1 mouse cellular context compared by ENCODE assay signal in the genomic region with DNA sequence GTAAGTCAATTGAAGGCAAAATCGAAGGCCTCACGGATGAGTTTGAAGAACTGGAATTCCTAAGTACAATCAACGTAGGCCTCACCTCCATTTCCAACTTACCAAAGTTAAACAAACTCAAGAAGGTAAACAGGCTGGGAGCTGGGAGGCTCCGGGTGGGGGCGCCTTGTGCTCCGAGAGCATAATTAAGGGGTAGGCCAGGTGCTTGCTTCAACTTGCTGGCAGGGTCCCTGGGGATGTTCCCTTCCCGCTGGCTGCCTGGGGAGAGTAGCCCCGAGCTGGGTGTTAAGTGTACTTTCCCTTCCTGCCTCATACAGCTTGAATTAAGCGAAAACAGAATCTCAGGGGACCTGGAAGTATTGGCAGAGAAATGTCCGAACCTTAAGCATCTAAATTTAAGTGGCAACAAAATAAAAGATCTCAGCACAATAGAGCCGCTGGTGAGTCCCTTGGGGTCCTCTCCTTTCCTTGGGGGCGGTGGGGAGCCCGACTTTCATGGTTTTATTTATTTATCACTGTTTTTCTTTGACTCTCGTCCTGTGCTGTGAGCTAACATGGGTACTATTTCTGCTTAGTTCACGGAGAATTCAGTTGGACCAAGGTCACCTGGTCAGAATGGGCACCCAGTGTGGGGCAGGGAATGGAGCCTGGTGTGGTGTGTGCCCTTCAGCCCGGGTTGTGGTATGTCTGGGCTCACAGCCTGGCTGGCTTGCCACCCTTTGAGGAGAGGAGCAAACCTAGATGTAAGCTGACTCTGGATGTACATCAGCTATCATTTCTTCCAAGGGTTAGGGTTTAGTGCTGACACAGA.
TF ChIP-seq lines count a peak whose summit lies in the region.

No protein-coding gene starts in this region.

TF ChIP-seq in CH12.LX, 34 proteins besides CTCF, POLR2A, EP300 and RAD21 (continued from another document):
- TF ChIP-seq NELFE (IDR thresholded peaks at IDR 0.05; ENCODE audit: low read depth, low read length) (0 out of 2 replicates have a peak, but pooled peaks have one; percentile 38), MYC (IDR thresholded peaks at IDR 0.05; ENCODE audit: low read depth, low read length) (peak; percentile 38; the same call in 1 of the 2 replicates), PAX5 (IDR thresholded peaks at IDR 0.05; ENCODE audit: low read length) (no peak), ETS1 (conservative IDR thresholded peaks at IDR 0.05; ENCODE audit: low read depth, low read length) (peak; percentile 75), RCOR1 (conservative IDR thresholded peaks at IDR 0.05; ENCODE audit: low read depth, low read length) (peak; percentile 79; the same call in 1 of the 2 replicates), SMC3 (IDR thresholded peaks at IDR 0.05; ENCODE audit: low read depth, low read length) (no peak; the same call in 1 of the 2 replicates), MEF2A (IDR thresholded peaks at IDR 0.05; ENCODE audit: borderline replicate concordance, low read depth, low read length) (peak; percentile 75), GABPA (IDR thresholded peaks at IDR 0.05; ENCODE audit: insufficient replicate concordance, low read depth, low read length) (no peak), MAFK (IDR thresholded peaks at IDR 0.05; ENCODE audit: insufficient replicate concordance, low read length) (no peak), MAX (IDR thresholded peaks at IDR 0.05; ENCODE audit: low read length) (no peak), ELF1 (IDR thresholded peaks at IDR 0.05; ENCODE audit: low read depth, low read length) (no peak; the same call in 1 of the 2 replicates), IRF4 (IDR thresholded peaks at IDR 0.05; ENCODE audit: low read depth, low read length) (peak; percentile 79), USF1 (IDR thresholded peaks at IDR 0.05; ENCODE audit: low read depth, low read length) (no peak), HCFC1 (IDR thresholded peaks at IDR 0.05; ENCODE audit: low read depth, low read length) (no peak), ZNF384 (IDR thresholded peaks at IDR 0.05; ENCODE audit: low read depth, low read length) (no peak), MAZ (IDR thresholded peaks at IDR 0.05; ENCODE audit: low read depth, low read length) (peak; percentile 96), POLR2AphosphoS2 (IDR thresholded peaks at IDR 0.05; ENCODE audit: low read depth, low read length) (no peak; the same call in 1 of the 2 replicates), KAT2A (IDR thresholded peaks at IDR 0.05; ENCODE audit: insufficient replicate concordance, low read length) (0 out of 2 replicates have a peak, but pooled peaks have one; percentile 38), ZC3H11A (IDR thresholded peaks at IDR 0.05; ENCODE audit: low read depth, low read length) (no peak)
